Mouse (Mus musculus): ENCODE results near the gene Tnni3k. TPM values are rescaled to one million over a fixed set of nuclear protein-coding genes. Genes with fewer than 3 reads are reported as not detected.

Gene Tnni3k
- polyA plus RNA-seq, 1 experiment from 2014 or later: not detected

GRCm38 (mm10) chr3:155056606-155057005, 1.4 kb upstream of the Tnni3k start:
- no peaks in the 10 kb centered on the region for H3K4me1 ChIP-seq (ENCODE audit: control insufficient read depth, insufficient read depth, low read length)
- no peak for ATAC-seq (ENCODE audit: insufficient read depth, low FRiP score, low TSS enrichment)
- no peak overlapping the region for H3K4me2 ChIP-seq (ENCODE audit: low read depth)
- no peaks in the 10 kb centered on the region for H3K9me3 ChIP-seq (ENCODE audit: control insufficient read depth, low read length)
- no peak for DNase-seq (ENCODE audit: low spot score)
- no peaks in the 10 kb centered on the region for H3K27me3 ChIP-seq (ENCODE audit: control insufficient read depth, insufficient read depth, low read length)
- H3K27ac ChIP-seq (ENCODE audit: low read depth, low read length): no peak overlapping the region
- H3K9ac ChIP-seq (ENCODE audit: low read length): no peak overlapping the region
- no peak overlapping the region for H3K4me3 ChIP-seq (ENCODE audit: low read depth, low read length)
- H3K36me3 ChIP-seq (ENCODE audit: control insufficient read depth, insufficient read depth, low read length): no peaks in the 10 kb centered on the region

GRCm38 (mm10) chr3:155053189-155053588, 2.0 kb downstream of the Tnni3k start:
- Histone ChIP-seq H3K27me3 (ENCODE audit: control insufficient read depth, insufficient read depth, low read length) (no peaks in the 10 kb centered on the region), H3K9me3 (ENCODE audit: control insufficient read depth, low read length) (no peaks in the 10 kb centered on the region), H3K4me1 (ENCODE audit: control insufficient read depth, insufficient read depth, low read length) (no peaks in the 10 kb centered on the region), H3K36me3 (ENCODE audit: control insufficient read depth, insufficient read depth, low read length) (no peaks in the 10 kb centered on the region), H3K4me2 (ENCODE audit: low read depth) (no peak overlapping the region), H3K9ac (ENCODE audit: low read length) (no peak overlapping the region), H3K27ac (ENCODE audit: low read depth, low read length) (no peak overlapping the region), H3K4me3 (ENCODE audit: low read depth, low read length) (no peak overlapping the region)
- DNase-seq (ENCODE audit: low spot score): no peak
- 77% methylated on average over 1 of the region's 1 CpGs for WGBS
- no peak for ATAC-seq (ENCODE audit: insufficient read depth, low FRiP score, low TSS enrichment)

- no peak overlapping the region for H3K4me3 ChIP-seq (ENCODE audit: low read depth, low read length)
- no peak for DNase-seq (ENCODE audit: low spot score)
- H3K9me3 ChIP-seq (ENCODE audit: control insufficient read depth, low read length): no peaks in the 10 kb centered on the region
- no peak for ATAC-seq (ENCODE audit: insufficient read depth, low FRiP score, low TSS enrichment)
- no peak overlapping the region for H3K27ac ChIP-seq (ENCODE audit: low read depth, low read length)
- H3K36me3 ChIP-seq (ENCODE audit: control insufficient read depth, insufficient read depth, low read length): no peaks in the 10 kb centered on the region
- H3K27me3 ChIP-seq (ENCODE audit: control insufficient read depth, insufficient read depth, low read length): no peaks in the 10 kb centered on the region
- H3K4me1 ChIP-seq (ENCODE audit: control insufficient read depth, insufficient read depth, low read length): no peaks in the 10 kb centered on the region
- H3K4me2 ChIP-seq (ENCODE audit: low read depth): no peak overlapping the region
- no peak overlapping the region for H3K9ac ChIP-seq (ENCODE audit: low read length)
These were observed 3.2 kb downstream of the Tnni3k start for GRCm38 (mm10) chr3:155052021-155052420.

DNA sequence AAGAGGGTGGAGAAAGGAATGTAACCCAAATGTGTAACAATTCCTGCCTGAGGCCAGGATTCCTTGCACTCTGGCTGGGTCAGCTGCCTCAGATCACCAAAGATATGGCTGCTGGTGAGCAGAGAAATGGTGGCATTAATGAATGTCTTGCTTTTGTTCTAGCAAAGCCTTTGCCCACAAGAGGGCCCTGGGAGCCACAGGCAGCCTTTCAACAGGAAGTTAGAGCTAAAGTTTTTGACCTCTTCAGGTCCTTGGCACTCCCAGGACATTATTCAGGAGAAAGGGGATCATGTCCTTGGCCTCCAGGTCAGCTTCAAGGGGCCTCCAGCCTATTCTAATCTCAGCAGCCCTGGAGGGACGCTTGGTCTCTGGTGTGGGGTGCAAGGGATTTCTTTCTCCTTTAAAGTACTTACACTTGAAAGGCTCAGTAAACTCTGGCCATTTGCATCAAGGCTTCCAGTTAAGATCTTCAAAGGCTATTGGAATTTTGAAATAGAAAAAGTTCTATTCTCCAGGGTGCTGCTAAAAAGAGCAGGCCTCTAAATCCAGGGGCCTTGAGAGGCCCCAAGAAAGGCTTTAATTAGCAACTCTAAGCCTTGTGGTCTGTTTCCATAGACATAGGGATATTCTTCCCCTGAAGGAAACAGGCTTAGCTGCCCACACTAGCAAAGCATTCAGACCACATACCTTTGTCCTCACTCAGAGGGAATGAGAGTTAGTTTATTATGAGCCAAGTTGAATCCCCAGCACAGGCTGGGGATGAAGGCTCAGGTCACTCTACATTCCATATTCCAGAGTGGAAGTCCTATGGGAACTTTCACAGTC, 16.0 kb downstream of the Tnni3k start:
- no peak for ATAC-seq (ENCODE audit: insufficient read depth, low FRiP score, low TSS enrichment)
- no peaks in the 10 kb centered on the region for H3K9me3 ChIP-seq (ENCODE audit: control insufficient read depth, low read length)

GRCm38 (mm10) chr3:155034323-155034722, 20.9 kb downstream of the Tnni3k start:
- no peak overlapping the region for H3K9ac ChIP-seq (ENCODE audit: low read length)
- no peak for ATAC-seq (ENCODE audit: insufficient read depth, low FRiP score, low TSS enrichment)

More for the DNA sequence above, 16.0 kb downstream of the Tnni3k start:
- no peak overlapping the region for H3K4me2 ChIP-seq (ENCODE audit: low read depth)
- DNase-seq (ENCODE audit: low spot score): no peak
- H3K27me3 ChIP-seq (ENCODE audit: control insufficient read depth, insufficient read depth, low read length): no peaks in the 10 kb centered on the region
- no peak overlapping the region for H3K9ac ChIP-seq (ENCODE audit: low read length)
- WGBS: 32% methylated on average over 1 of the region's 1 CpGs
- H3K27ac ChIP-seq (ENCODE audit: low read depth, low read length): no peak overlapping the region
- no peaks in the 10 kb centered on the region for H3K4me1 ChIP-seq (ENCODE audit: control insufficient read depth, insufficient read depth, low read length)
- no peaks in the 10 kb centered on the region for H3K36me3 ChIP-seq (ENCODE audit: control insufficient read depth, insufficient read depth, low read length)
- no peak overlapping the region for H3K4me3 ChIP-seq (ENCODE audit: low read depth, low read length)

DNA sequence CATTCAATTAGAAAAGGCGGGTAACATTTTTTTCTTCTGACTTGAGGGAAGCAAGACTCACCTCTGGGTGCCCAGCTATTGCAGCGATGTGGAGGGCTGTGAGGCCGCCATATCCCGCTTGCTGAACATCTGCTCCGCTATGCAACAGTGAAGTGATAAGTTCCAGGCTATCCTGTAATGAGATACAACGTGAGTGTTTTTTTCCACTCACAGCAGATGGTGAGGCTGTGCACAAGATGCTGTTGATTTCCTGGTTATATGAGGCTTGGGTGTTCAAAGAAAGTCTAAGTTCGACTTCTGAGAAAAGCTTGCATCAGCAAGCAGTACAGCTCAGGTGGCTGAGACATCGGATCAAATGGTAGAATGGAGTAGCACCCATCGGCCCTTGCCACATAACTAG, 25.0 kb downstream of the Tnni3k start:
- no peak for ATAC-seq (ENCODE audit: insufficient read depth, low FRiP score, low TSS enrichment)
- 90% methylated on average over 9 of the region's 9 CpGs for WGBS
- no peak overlapping the region for H3K4me3 ChIP-seq (ENCODE audit: low read depth, low read length)
- H3K9me3 ChIP-seq (ENCODE audit: control insufficient read depth, low read length): no peaks in the 10 kb centered on the region
- H3K4me2 ChIP-seq (ENCODE audit: low read depth): no peak overlapping the region
- H3K27ac ChIP-seq (ENCODE audit: low read depth, low read length): no peak overlapping the region
- H3K9ac ChIP-seq (ENCODE audit: low read length): no peak overlapping the region
- no peaks in the 10 kb centered on the region for H3K4me1 ChIP-seq (ENCODE audit: control insufficient read depth, insufficient read depth, low read length)
- no peak for DNase-seq (ENCODE audit: low spot score)
- H3K27me3 ChIP-seq (ENCODE audit: control insufficient read depth, insufficient read depth, low read length): no peaks in the 10 kb centered on the region
- H3K36me3 ChIP-seq (ENCODE audit: control insufficient read depth, insufficient read depth, low read length): no peaks in the 10 kb centered on the region

More at GRCm38 (mm10) chr3:155034323-155034722, 20.9 kb downstream of the Tnni3k start:
- DNase-seq (ENCODE audit: low spot score): no peak
- no peak overlapping the region for H3K4me3 ChIP-seq (ENCODE audit: low read depth, low read length)
- H3K4me1 ChIP-seq (ENCODE audit: control insufficient read depth, insufficient read depth, low read length): no peaks in the 10 kb centered on the region
- no peaks in the 10 kb centered on the region for H3K9me3 ChIP-seq (ENCODE audit: control insufficient read depth, low read length)
- no peaks in the 10 kb centered on the region for H3K36me3 ChIP-seq (ENCODE audit: control insufficient read depth, insufficient read depth, low read length)
- no peak overlapping the region for H3K4me2 ChIP-seq (ENCODE audit: low read depth)
- H3K27ac ChIP-seq (ENCODE audit: low read depth, low read length): no peak overlapping the region
- WGBS: 80% methylated on average over 7 of the region's 7 CpGs
- no peaks in the 10 kb centered on the region for H3K27me3 ChIP-seq (ENCODE audit: control insufficient read depth, insufficient read depth, low read length)

DNA sequence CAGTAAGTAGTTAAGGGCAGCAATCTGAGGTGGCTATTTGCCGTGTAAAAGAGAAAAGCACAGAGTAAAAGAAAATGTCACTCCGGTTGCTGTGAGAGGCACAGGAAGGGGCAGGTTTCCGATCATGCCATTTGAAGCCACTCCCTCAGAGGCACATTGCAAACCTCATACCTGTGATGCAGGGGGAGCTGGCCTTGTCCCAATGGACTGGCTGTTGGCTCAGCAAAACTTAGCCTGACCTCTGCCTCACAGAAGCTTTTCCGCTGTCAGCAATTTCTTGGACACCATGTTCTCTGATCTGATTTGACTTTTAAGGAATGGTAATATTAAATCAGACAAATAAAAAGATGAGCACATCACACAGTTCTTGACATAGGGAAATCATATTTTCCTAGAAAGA, 52.4 kb downstream of the Tnni3k start:
- no peak for DNase-seq (ENCODE audit: low spot score)
- H3K4me2 ChIP-seq (ENCODE audit: low read depth): no peak overlapping the region
- WGBS: 64% methylated on average over 4 of the region's 4 CpGs
- no peaks in the 10 kb centered on the region for H3K4me1 ChIP-seq (ENCODE audit: control insufficient read depth, insufficient read depth, low read length)
- no peak overlapping the region for H3K9ac ChIP-seq (ENCODE audit: low read length)
- H3K9me3 ChIP-seq (ENCODE audit: control insufficient read depth, low read length): no peaks in the 10 kb centered on the region
- H3K4me3 ChIP-seq (ENCODE audit: low read depth, low read length): no peak overlapping the region
- no peak overlapping the region for H3K27ac ChIP-seq (ENCODE audit: low read depth, low read length)
- no peaks in the 10 kb centered on the region for H3K27me3 ChIP-seq (ENCODE audit: control insufficient read depth, insufficient read depth, low read length)
- ATAC-seq (ENCODE audit: insufficient read depth, low FRiP score, low TSS enrichment): no peak
- H3K36me3 ChIP-seq (ENCODE audit: control insufficient read depth, insufficient read depth, low read length): no peaks in the 10 kb centered on the region

GRCm38 (mm10) chr3:155001056-155001455, 54.2 kb downstream of the Tnni3k start:
- no peaks in the 10 kb centered on the region for H3K27me3 ChIP-seq (ENCODE audit: control insufficient read depth, insufficient read depth, low read length)
- DNase-seq (ENCODE audit: low spot score) (no peak), ATAC-seq (ENCODE audit: insufficient read depth, low FRiP score, low TSS enrichment) (no peak)
- no peaks in the 10 kb centered on the region for H3K36me3 ChIP-seq (ENCODE audit: control insufficient read depth, insufficient read depth, low read length)
- no peak overlapping the region for H3K9ac ChIP-seq (ENCODE audit: low read length)
- H3K27ac ChIP-seq (ENCODE audit: low read depth, low read length): no peak overlapping the region
- H3K9me3 ChIP-seq (ENCODE audit: control insufficient read depth, low read length): no peaks in the 10 kb centered on the region
- no peaks in the 10 kb centered on the region for H3K4me1 ChIP-seq (ENCODE audit: control insufficient read depth, insufficient read depth, low read length)
- H3K4me3 ChIP-seq (ENCODE audit: low read depth, low read length): no peak overlapping the region
- no peak overlapping the region for H3K4me2 ChIP-seq (ENCODE audit: low read depth)

GRCm38 (mm10) chr3:154992678-154993077, 62.5 kb downstream of the Tnni3k start:
- Histone ChIP-seq H3K4me2 (ENCODE audit: low read depth) (no peak overlapping the region), H3K4me1 (ENCODE audit: control insufficient read depth, insufficient read depth, low read length) (no peaks in the 10 kb centered on the region), H3K36me3 (ENCODE audit: control insufficient read depth, insufficient read depth, low read length) (no peaks in the 10 kb centered on the region), H3K9ac (ENCODE audit: low read length) (no peak overlapping the region), H3K4me3 (ENCODE audit: low read depth, low read length) (no peak overlapping the region), H3K9me3 (ENCODE audit: control insufficient read depth, low read length) (no peaks in the 10 kb centered on the region), H3K27me3 (ENCODE audit: control insufficient read depth, insufficient read depth, low read length) (no peaks in the 10 kb centered on the region), H3K27ac (ENCODE audit: low read depth, low read length) (no peak overlapping the region)
- ATAC-seq (ENCODE audit: insufficient read depth, low FRiP score, low TSS enrichment) (no peak), DNase-seq (ENCODE audit: low spot score) (no peak)
